Mouse (Mus musculus) forebrain, embryonic 14.5 days (tissue): Measurements from ENCODE around the gene Stac. TPM values are rescaled to one million over a fixed set of nuclear protein-coding genes. Genes with fewer than 3 reads are reported as not detected.

ENCODE experiments used
- ATAC-seq: fragments of 200-750 bp; cut with Nextera tagmentation; 2 replicates; pipeline ENCODE4 v1.8.0; 2017; ENCODE audit warnings: mild to moderate bottlenecking, moderate library complexity
- DNase-seq: peaks from one replicate; pipeline ENCODE4 v3.0.0-alpha.2; 2015; ENCODE audit warnings: low spot score
- H3K27ac ChIP-seq: fragments of 300-500 bp; sonication (generic); 2 replicates; pipeline ENCODE4 v1.5.1; 2014; ENCODE audit warnings: low read depth, mild to moderate bottlenecking, control low read depth, low read length, moderate library complexity
- H3K27me3 ChIP-seq: fragments of 300-500 bp; sonication (generic); replicated peaks from 2 replicates; pipeline ENCODE4 v1.6.1; 2014; ENCODE audit warnings: low read length, control low read depth, mixed read lengths; ENCODE audit not compliant: control insufficient read depth, insufficient read depth
- H3K36me3 ChIP-seq: fragments of 300-500 bp; sonication (generic); 2 replicates; pipeline ENCODE4 v1.6.1; 2014; ENCODE audit warnings: low read length, control low read depth; ENCODE audit not compliant: control insufficient read depth, insufficient read depth
- H3K4me1 ChIP-seq: fragments of 300-500 bp; sonication (generic); 2 replicates; pipeline ENCODE4 v1.6.1; 2014; ENCODE audit warnings: antibody characterized with exemption, low read length, control low read depth; ENCODE audit not compliant: control insufficient read depth, insufficient read depth
- H3K4me2 ChIP-seq: fragments of 300-500 bp; sonication (generic); 2 replicates; pipeline ENCODE4 v1.6.1; 2014; ENCODE audit warnings: mild to moderate bottlenecking, control low read depth, low read length
- H3K4me3 ChIP-seq: fragments of 300-500 bp; sonication (generic); 2 replicates; pipeline ENCODE4 v1.5.1; 2014; ENCODE audit warnings: low read depth, low read length, control low read depth
- H3K9ac ChIP-seq: fragments of 300-500 bp; sonication (generic); 2 replicates; pipeline ENCODE4 v1.6.1; 2014; ENCODE audit warnings: mild to moderate bottlenecking, low read length, control low read depth, moderate library complexity
- H3K9me3 ChIP-seq: fragments of 300-500 bp; sonication (generic); replicated peaks from 2 replicates; pipeline ENCODE4 v1.6.1; 2016; ENCODE audit warnings: low read length, control low read depth, mixed read lengths; ENCODE audit not compliant: control insufficient read depth
- WGBS: fragments of 180-500 bp; shearing (Covaris S2); extraction: QIAGEN DNeasy Blood & Tissue Kit; methylation state at CpG from one replicate; pipeline ENCODE4 v1.1.7; 2014; 5-methylcytosine and 5-hydroxymethylcytosine counted together
- polyA plus RNA-seq: library from polyadenylated mRNA; unstranded; fragments of >200 nt; fragmentation: Nextera tagmentation; extraction: Ambion mirVana; gene quantifications from 2 replicates; pipeline ENCODE4 v1.2.1, GENCODE M21; 2014

The Stac gene
- polyA plus RNA-seq, 1 experiment from 2014 or later, result 2.8 TPM

DNA sequence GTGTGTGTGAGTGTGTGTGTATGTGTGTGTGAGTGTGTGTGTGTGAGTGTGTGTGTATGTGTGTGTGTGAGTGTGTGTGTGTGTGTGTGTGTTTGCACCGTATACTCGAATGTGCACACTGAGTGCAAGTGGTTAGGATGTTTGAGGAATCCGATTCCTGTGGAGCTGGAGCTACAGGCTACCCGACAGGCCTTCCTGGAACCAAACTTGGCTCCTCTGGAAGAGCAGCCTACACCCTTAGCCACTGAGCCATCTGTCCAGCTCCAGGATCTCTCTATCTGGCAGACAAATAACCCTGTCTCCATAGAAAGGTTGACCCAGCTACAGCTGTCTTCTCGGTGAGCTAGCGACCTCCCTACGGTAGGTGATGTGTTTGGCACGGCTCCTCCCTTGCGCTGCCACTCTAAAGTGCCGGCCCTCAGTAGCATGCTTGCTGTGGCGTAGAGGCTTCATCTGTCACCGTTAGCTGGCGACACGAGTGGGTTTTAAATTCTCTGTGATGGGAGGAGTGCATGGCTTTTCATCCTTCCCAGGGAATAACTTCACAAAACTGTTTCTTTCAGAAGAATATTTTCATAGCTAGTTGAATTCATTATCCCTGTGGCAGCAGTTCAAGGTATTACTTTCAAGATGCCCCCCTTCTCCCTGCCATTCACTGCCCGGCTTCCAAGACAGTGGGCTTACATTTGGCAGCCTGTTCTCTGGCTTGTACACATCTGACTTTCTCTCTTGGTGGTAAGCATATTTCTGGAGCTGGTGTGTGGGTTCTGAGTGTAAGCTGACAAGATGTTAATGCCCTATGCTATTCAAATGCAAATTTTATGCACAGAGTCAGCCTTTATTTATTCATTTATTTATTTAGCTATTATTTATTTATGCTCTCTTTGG lies 175.3 kb downstream of the Stac start:
- H3K4me1 ChIP-seq, result no peaks in the 10 kb centered on the region
- 73% methylated on average over 15 of the region's 15 CpGs for WGBS
- no peak overlapping the region for H3K4me3 ChIP-seq
- DNase-seq, result peak; percentile 19
- no peak overlapping the region for H3K9ac ChIP-seq
- no peak overlapping the region for H3K27ac ChIP-seq
- no peaks in the 10 kb centered on the region for H3K9me3 ChIP-seq
- H3K4me2 ChIP-seq, result no peak overlapping the region
- H3K27me3 ChIP-seq, result no peaks in the 10 kb centered on the region
- peak; percentile 26; the same call in 1 of the 2 replicates for ATAC-seq
- no peaks in the 10 kb centered on the region for H3K36me3 ChIP-seq
